Mouse (Mus musculus) T-helper 17 cell (primary cell): Measurements from ENCODE around the gene Wdr45.
"Not testable (repeated sequence)": the region's sequence is repeated elsewhere in the genome, so short reads cannot be mapped to it uniquely, and the experiment has no call there.

Experiments used
- in situ Hi-C, 2 experiments: fragments of 300-600 bp; cut with MboI, MseI; formaldehyde crosslinking; loops; 1 replicate in 1 of 2; 2 replicates in 1 of 2; pipeline ENCODE4 v1.15.1; 2025; ENCODE audit warnings: high pct_unique_total_duplicates in 2 of 2

Wdr45 gene

GRCm38 (mm10) chrX:7721514-7722281 lies 7.6 kb downstream of the Wdr45 start, which contains the start of gene Gm45208:
Gene Gm45208 (plus strand): TSS chrX:7722245.
- in situ Hi-C loops: no loop called here

GRCm38 (mm10) chrX:7722282-7722611 lies 8.1 kb downstream of the Wdr45 start:
- in situ Hi-C loops: no loop called here

GRCm38 (mm10) chrX:7722691-7723090 lies 8.6 kb downstream of the Wdr45 start:
- in situ Hi-C loops: no loop called here

DNA sequence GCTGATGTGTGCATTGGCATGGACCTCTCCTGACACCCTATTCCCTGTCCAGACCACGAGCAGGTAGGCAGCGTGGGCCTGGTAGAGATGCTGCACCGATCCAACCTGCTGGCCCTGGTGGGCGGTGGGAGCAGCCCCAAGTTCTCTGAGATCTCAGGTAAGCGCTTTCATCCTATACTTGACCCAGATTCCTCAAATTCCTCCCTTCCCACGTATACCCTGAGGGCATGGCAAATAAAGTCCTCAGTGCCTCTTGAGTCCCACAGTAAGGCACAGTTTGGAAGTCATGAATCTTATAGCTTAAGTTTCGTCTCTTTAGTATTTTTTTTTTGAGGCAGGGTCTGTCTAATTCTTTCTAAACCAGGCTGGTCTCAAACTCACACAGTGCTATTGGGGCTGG lies 10.0 kb downstream of the Wdr45 start:
- in situ Hi-C loops: no loop called here

- in situ Hi-C loops: no loop called here
Measured at GRCm38 (mm10) chrX:7725841-7726240, 11.7 kb downstream of the Wdr45 start.

- in situ Hi-C loops: no loop called here
Measured at GRCm38 (mm10) chrX:7727176-7727575, 13.0 kb downstream of the Wdr45 start.

- in situ Hi-C loops: no loop called here
Measured at GRCm38 (mm10) chrX:7728215-7728921, 14.2 kb downstream of the Wdr45 start, which contains the start of gene Praf2. Gene Praf2 (plus strand): TSS chrX:7728439.

GRCm38 (mm10) chrX:7728922-7729265 lies 14.8 kb downstream of the Wdr45 start:
- in situ Hi-C loops: no loop called here

DNA sequence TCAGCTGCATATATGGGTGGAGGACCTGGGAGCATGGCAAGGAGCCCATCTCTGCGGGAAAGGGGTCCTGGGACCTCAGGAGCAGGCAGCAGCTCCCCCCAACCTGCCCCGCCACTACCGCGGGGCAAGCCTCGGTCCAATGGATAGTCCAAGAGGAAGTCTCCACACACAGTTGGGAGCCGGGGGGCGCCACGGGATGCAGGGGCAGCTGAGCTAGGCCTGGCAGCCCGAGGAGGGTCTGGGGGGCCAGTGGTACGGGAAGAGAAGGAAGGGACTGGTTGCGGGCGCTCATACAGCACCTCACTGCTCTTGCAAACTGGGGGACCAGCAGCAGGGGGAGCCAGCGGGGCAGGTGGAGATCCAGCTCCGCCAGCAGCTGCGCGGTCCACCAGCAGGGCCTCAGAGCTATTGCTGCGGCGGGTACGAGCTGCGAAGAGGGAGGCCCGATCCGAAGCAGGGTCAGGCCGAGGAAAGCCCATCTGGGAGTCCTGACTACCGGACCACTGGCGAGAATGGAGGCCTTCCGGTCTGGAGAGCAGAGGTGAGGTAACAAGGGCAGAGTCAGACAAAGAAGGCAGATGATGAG lies 19.5 kb downstream of the Wdr45 start:
- in situ Hi-C loops: no loop called here

GRCm38 (mm10) chrX:7739336-7740081 lies 25.4 kb downstream of the Wdr45 start:
- in situ Hi-C loops: no loop called here

DNA sequence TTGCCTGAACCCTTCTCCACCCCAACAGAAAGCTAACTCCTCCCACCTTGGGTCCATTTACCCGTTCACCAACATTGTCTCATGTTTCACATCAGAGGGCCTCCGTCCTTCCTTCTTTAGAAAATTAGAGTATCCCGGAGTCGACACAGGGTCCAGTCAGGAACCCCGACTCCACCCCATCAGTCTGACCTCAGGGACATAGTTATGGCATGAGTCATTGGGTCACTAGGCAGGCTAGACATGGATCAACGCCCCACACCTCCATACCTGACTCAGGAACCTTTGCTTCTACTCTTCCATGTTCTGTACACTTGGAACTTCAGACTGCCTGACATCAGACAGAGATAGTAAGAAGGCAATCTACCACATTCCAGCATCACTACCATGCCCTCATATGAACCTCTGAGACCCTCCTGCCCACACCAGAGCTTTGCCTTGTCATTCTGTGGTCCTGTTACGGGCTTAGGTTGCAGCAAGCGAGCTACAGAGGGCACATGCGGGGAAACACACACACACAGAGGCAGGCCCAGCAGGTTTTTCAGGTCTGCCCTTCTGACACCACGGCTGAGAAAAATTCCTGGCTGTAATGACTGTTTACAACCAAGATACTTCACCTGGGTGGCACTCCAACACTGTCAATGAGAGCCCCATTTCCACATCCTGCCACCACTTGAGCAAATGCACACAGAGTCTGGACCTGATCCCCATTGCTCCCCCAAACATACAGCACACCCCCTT lies 26.1 kb downstream of the Wdr45 start:
- in situ Hi-C loops: no loop called here

GRCm38 (mm10) chrX:7741103-7741502 lies 27.0 kb downstream of the Wdr45 start:
- in situ Hi-C loops: no loop called here

GRCm38 (mm10) chrX:7743470-7743869 lies 29.3 kb downstream of the Wdr45 start:
- in situ Hi-C loops: no loop called here

GRCm38 (mm10) chrX:7744940-7745339 lies 30.8 kb downstream of the Wdr45 start:
- in situ Hi-C loops: no loop called here

GRCm38 (mm10) chrX:7745429-7745828 lies 31.3 kb downstream of the Wdr45 start:
- in situ Hi-C loops: no loop called here

DNA sequence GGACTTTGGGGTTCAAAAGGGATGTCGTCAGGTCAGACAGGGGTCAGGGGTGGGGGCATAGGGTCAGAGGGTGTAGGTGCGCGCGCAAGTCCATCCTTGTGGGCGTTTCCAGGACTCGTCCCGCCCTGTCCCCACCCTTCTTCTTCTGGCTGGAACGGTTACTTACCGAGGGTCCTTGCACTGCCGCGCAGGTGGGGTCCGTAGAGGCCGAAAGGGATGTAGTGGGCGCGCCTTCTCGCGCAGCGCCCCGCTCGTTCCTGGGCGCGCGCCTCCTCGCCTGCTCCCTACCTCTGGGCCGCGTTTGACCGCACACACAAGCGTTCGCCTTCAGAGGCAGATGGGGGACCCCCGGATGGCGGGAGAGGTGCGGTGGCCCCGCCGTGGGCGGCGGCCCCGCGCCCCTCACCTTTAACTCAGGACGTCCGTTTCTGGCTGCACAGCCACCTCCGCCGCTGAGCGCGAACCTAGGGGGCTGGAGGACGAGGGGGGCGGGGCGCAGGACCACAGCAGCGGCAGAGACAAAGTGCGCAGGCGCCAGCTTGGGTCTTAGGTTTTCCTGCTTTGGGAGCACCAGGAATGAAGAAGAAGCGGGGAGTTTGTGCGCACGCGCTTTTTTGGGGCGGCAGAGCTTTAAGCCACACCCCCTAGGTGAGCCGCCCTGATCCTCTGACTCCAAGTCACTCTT lies 36.4 kb downstream of the Wdr45 start, which contains the start of gene Ccdc120:
TSS of gene Ccdc120 (minus strand) at position 474 of the 685 bp plus-strand sequence.
- in situ Hi-C loops: no loop called here

GRCm38 (mm10) chrX:7753627-7754026 lies 39.5 kb downstream of the Wdr45 start:
- in situ Hi-C loops: not testable (repeated sequence)

DNA sequence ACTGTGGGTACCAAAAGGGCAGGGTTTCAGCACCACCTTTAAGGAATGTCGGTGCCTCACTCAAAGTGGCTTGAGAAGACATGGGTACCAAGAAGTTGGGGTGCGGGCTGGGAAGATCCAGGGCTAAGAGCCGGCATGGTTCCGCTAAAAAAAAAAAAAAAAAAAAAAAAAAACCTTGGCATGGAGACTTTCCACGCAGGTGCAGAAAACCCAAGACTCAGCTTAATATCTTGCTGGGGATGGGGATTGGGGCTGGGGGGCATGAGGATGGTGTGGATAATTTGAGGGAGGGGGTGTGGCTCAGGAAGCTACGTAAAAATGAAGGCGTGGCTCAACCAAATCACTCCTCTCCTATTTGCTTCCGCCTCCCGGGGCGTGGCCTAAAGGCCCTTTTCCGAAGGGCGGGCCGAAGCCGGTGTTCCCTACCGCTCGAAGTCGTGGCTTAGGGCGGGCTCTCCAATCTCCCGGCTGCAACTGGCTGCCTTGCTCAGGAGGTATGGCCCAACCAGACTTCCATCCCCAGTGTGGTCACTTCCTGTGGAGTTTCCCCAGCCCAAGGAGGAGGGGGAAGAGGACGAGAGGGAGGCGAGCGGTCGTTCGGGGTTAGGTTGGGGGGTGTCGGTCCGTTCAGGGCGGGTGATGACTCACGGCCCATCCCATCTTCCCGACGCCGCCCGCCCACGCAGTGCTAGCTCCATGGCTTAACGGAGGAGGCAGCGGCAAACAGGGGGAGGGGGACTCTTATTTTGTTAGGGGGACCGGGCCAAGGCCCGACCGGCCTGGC lies 48.2 kb downstream of the Wdr45 start, which contains the start of gene Tfe3:
TSS of gene Tfe3 (plus strand) at position 424 of the 784 bp plus-strand sequence.
- in situ Hi-C loops: no loop called here

- in situ Hi-C loops: no loop called here
Measured at GRCm38 (mm10) chrX:7762921-7763197, 48.7 kb downstream of the Wdr45 start.
